Mouse (Mus musculus): ENCODE results near the gene Tmbim6. TPM values are rescaled to one million over a fixed set of nuclear protein-coding genes. Genes with fewer than 3 reads are reported as not detected.

The Tmbim6 gene
- 100 to 1,000 TPM; 357 TPM for total RNA-seq (2021)

- peak; percentile 99 for DNase-seq
Measured at GRCm38 (mm10) chr15:99392486-99393385, at the start of gene Tmbim6. Gene Tmbim6, plus strand, starts transcription at chr15:99392882.

- peak; percentile 60 to 73 for DNase-seq
Measured at GRCm38 (mm10) chr15:99343414-99344147, 49.1 kb upstream of the Tmbim6 start.

- no peak for DNase-seq
Measured at GRCm38 (mm10) chr15:99344148-99344870, 48.4 kb upstream of the Tmbim6 start.

- DNase-seq, result no peak
Measured at GRCm38 (mm10) chr15:99344961-99345360, 47.7 kb upstream of the Tmbim6 start.

GRCm38 (mm10) chr15:99351610-99352009, 41.1 kb upstream of the Tmbim6 start:
- DNase-seq, result no peak

GRCm38 (mm10) chr15:99352306-99352705, 40.4 kb upstream of the Tmbim6 start:
- DNase-seq, result no peak

GRCm38 (mm10) chr15:99355660-99356059, 37.0 kb upstream of the Tmbim6 start:
- DNase-seq, result no peak

GRCm38 (mm10) chr15:99356462-99356861, 36.2 kb upstream of the Tmbim6 start:
- DNase-seq, result no peak

- DNase-seq, result no peak
Measured at GRCm38 (mm10) chr15:99358952-99359351, 33.7 kb upstream of the Tmbim6 start.

GRCm38 (mm10) chr15:99364022-99364530, 28.6 kb upstream of the Tmbim6 start:
- DNase-seq, result no peak

GRCm38 (mm10) chr15:99364921-99365320, 27.8 kb upstream of the Tmbim6 start:
- DNase-seq, result no peak

- no peak for DNase-seq
Measured at GRCm38 (mm10) chr15:99368583-99369266, 24.0 kb upstream of the Tmbim6 start.

GRCm38 (mm10) chr15:99369391-99370171, 23.1 kb upstream of the Tmbim6 start:
- no peak for DNase-seq

GRCm38 (mm10) chr15:99370259-99370691, 22.4 kb upstream of the Tmbim6 start, which contains the start of gene Fmnl3:
Gene Fmnl3, minus strand, starts transcription at chr15:99370482.
- peak; percentile 95 to 97 for DNase-seq

GRCm38 (mm10) chr15:99371526-99372340, 20.9 kb upstream of the Tmbim6 start:
- DNase-seq, result no peak

- no peak for DNase-seq
Measured at GRCm38 (mm10) chr15:99372761-99373160, 19.9 kb upstream of the Tmbim6 start.

GRCm38 (mm10) chr15:99375036-99375435, 17.6 kb upstream of the Tmbim6 start:
- DNase-seq, result no peak

- no peak for DNase-seq
Measured at GRCm38 (mm10) chr15:99375581-99375980, 17.1 kb upstream of the Tmbim6 start.

- DNase-seq, result no peak
Measured at GRCm38 (mm10) chr15:99376240-99376639, 16.4 kb upstream of the Tmbim6 start.

GRCm38 (mm10) chr15:99382893-99383292, 9.8 kb upstream of the Tmbim6 start:
- DNase-seq, result no peak
